Mouse (Mus musculus): ENCODE measurements around the gene Son. TPM values are rescaled to one million over a fixed set of nuclear protein-coding genes. Genes with fewer than 3 reads are reported as not detected.

Son gene
- total RNA-seq (2017): 374 to 473 TPM (median 406 TPM) in 3 replicates

GRCm38 (mm10) chr16:91647461-91648219 lies at the start of gene Son:
Gene Son (plus strand): TSS chr16:91647506.
- ATAC-seq (replicated peaks; ENCODE audit: insufficient number of reproducible peaks, low FRiP score, low TSS enrichment, poor library complexity, severe bottlenecking): peak; percentile 94

GRCm38 (mm10) chr16:91597672-91598010 lies 49.7 kb upstream of the Son start, which contains the start of gene Tmem50b:
Gene Tmem50b (minus strand): TSS chr16:91597800.
- ATAC-seq (replicated peaks; ENCODE audit: insufficient number of reproducible peaks, low FRiP score, low TSS enrichment, poor library complexity, severe bottlenecking): peak; percentile 93

DNA sequence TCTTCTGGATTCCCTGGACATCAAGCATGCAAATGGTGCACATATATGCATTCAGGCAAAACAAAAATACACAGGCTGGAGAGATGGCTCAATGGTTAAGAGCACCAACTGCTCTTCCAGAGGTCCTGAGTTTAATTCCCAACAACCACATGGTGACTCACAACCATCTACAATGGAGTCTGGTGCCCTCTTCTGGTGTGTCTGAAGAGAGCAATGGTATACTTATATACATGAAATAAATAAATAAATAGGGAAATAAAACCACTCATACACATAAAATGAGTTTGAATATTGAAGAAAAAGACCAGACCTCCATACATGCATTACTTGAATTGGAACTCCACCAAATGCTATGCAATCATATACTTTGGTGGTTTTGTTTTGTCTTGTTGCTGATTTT lies 48.1 kb upstream of the Son start:
- ATAC-seq (replicated peaks; ENCODE audit: insufficient number of reproducible peaks, low FRiP score, low TSS enrichment, poor library complexity, severe bottlenecking): no peak

GRCm38 (mm10) chr16:91601081-91601480 lies 46.2 kb upstream of the Son start:
- ATAC-seq (replicated peaks; ENCODE audit: insufficient number of reproducible peaks, low FRiP score, low TSS enrichment, poor library complexity, severe bottlenecking): no peak

DNA sequence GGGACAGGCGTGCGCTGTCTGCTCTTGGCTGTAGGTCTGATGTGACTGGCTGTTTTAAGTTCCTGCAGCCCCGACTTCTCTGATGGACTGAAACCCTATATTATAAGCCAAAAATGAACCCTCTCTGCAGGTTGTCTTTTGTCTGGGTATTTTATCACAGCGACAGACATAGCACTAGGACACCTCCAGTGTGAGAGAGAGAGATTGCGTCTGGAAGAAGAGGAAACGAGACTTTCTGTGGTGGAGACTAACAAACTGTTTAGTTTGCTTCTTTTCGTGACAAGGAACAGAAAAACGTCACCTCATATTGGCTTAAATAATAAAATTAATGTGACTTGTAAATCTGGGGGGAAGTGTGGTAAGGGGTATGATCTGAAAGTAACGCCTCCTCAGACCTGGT lies 45.6 kb upstream of the Son start:
- ATAC-seq (replicated peaks; ENCODE audit: insufficient number of reproducible peaks, low FRiP score, low TSS enrichment, poor library complexity, severe bottlenecking): peak; percentile 53

DNA sequence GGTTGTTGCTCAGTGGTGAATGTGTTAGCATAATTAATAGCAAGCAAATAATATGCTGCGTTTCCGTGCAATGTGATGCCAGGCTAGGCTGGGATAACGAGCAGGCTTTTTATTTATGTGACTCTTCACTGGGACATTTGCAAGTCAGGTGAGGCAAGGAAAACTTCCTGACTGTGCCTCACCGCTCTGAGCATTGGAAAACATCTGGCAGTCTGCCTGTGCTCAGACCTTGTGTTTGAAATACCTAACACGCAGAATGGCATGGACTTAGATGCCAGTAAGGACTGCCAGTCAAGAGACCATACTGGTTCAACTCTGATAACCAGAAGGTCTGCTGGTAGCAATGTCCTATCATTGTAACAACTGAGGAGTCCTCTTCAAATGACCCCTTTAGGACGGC lies 42.1 kb upstream of the Son start:
- ATAC-seq (replicated peaks; ENCODE audit: insufficient number of reproducible peaks, low FRiP score, low TSS enrichment, poor library complexity, severe bottlenecking): no peak

DNA sequence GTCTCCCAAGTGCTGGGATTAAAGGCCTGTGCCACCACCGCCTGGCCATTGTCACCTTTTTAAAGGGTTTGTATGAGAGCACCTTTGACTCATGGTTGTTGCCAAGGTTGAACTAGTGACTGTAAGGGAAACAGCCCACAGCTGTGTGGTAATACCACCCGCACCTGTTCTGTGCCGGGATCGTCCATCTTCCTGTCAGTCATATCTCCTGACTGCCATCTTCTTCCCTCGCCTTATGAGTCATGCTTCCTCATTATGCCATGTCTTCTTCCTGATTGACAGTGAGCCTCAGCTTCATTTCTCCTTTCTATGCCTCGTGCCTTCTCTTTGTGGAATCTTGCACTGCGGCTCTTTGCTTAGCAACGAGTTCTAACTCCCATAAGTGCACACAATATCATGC lies 40.3 kb upstream of the Son start:
- ATAC-seq (replicated peaks; ENCODE audit: insufficient number of reproducible peaks, low FRiP score, low TSS enrichment, poor library complexity, severe bottlenecking): peak; percentile 89

GRCm38 (mm10) chr16:91609501-91610245 lies 37.6 kb upstream of the Son start:
- ATAC-seq (replicated peaks; ENCODE audit: insufficient number of reproducible peaks, low FRiP score, low TSS enrichment, poor library complexity, severe bottlenecking): no peak

GRCm38 (mm10) chr16:91611248-91611647 lies 36.1 kb upstream of the Son start:
- ATAC-seq (replicated peaks; ENCODE audit: insufficient number of reproducible peaks, low FRiP score, low TSS enrichment, poor library complexity, severe bottlenecking): peak; percentile 64

GRCm38 (mm10) chr16:91612525-91612924 lies 34.8 kb upstream of the Son start:
- ATAC-seq (replicated peaks; ENCODE audit: insufficient number of reproducible peaks, low FRiP score, low TSS enrichment, poor library complexity, severe bottlenecking): peak; percentile 51

- ATAC-seq (replicated peaks; ENCODE audit: insufficient number of reproducible peaks, low FRiP score, low TSS enrichment, poor library complexity, severe bottlenecking): no peak
Observed at GRCm38 (mm10) chr16:91614552-91614951, 32.8 kb upstream of the Son start.

- peak; percentile 80 for ATAC-seq (replicated peaks; ENCODE audit: insufficient number of reproducible peaks, low FRiP score, low TSS enrichment, poor library complexity, severe bottlenecking)
Observed at GRCm38 (mm10) chr16:91618511-91619501, 28.5 kb upstream of the Son start, which contains the start of gene Dnajc28. Gene Dnajc28 (minus strand): TSS chr16:91619026.

DNA sequence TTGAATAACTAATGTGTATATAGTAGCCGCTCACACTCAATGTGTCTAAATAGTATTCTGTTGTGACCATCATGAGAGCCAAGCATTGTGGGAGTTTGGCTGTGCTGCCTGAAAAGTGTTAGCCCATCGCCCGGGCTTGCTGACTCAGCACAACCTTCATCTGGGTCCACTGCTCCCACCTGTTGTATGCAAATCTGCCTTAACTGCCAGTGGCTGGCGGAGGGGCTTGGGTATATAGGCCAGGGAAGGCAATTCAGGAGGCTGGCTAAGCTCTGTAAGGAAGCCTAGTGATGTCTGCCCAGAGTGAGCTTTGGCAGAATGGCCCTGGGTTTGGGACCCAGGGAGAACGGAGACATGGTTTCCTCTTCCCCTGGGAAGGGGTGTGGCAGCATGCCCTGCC lies 27.1 kb upstream of the Son start:
- ATAC-seq (replicated peaks; ENCODE audit: insufficient number of reproducible peaks, low FRiP score, low TSS enrichment, poor library complexity, severe bottlenecking): no peak

- ATAC-seq (replicated peaks; ENCODE audit: insufficient number of reproducible peaks, low FRiP score, low TSS enrichment, poor library complexity, severe bottlenecking): no peak
Observed at GRCm38 (mm10) chr16:91620991-91621390, 26.3 kb upstream of the Son start.

DNA sequence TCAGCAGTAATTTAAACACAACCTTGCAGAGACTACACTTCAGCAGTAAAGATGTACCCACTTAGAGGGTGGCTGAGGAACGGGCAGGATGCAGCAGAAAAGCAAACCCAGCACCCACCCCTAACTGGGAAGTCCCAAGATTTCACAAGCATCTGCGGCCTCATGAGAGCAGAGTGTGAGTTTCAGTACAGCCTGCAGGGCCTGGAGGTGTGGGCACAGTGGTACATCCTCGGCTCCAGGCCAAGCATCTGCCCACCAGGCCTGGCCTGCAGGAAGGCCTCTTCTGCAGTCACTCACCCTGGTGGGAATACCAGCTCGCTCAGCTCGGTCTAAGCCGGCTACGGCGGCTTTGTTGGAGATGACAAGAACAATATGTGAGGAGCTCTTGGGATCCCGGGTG lies 24.2 kb upstream of the Son start:
- ATAC-seq (replicated peaks; ENCODE audit: insufficient number of reproducible peaks, low FRiP score, low TSS enrichment, poor library complexity, severe bottlenecking): peak; percentile 69

DNA sequence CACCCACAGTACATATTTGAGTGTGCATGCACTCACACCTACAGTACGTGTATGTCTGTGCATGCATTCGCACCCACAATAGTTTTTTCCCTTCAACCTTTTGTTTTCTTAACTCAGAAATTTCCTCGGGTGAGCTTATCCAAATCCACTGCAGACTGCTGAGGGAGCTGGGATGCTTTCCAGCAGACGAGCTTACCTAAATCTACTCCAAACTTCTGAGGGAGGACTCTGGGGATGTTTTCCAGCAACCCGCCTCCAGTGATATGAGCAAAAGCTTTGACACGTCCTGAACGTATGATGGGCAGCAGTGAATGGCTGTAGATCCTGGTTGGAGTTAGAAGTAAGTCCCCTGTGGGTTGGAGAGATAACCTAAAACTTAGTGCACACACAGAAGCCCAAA lies 19.5 kb upstream of the Son start:
- ATAC-seq (replicated peaks; ENCODE audit: insufficient number of reproducible peaks, low FRiP score, low TSS enrichment, poor library complexity, severe bottlenecking): no peak

- peak; percentile 70 for ATAC-seq (replicated peaks; ENCODE audit: insufficient number of reproducible peaks, low FRiP score, low TSS enrichment, poor library complexity, severe bottlenecking)
Observed at GRCm38 (mm10) chr16:91628673-91629072, 18.6 kb upstream of the Son start.

- ATAC-seq (replicated peaks; ENCODE audit: insufficient number of reproducible peaks, low FRiP score, low TSS enrichment, poor library complexity, severe bottlenecking): no peak
Observed at GRCm38 (mm10) chr16:91629749-91630148, 17.6 kb upstream of the Son start.

GRCm38 (mm10) chr16:91630584-91630983 lies 16.7 kb upstream of the Son start:
- ATAC-seq (replicated peaks; ENCODE audit: insufficient number of reproducible peaks, low FRiP score, low TSS enrichment, poor library complexity, severe bottlenecking): no peak

All from monocyte, adult 5-6 weeks (primary cell).